Mouse (Mus musculus) retina, postnatal 1 day (tissue): Measurements from ENCODE around the gene Prdm4.

Source experiments
- DNase-seq: peaks from one replicate; pipeline ENCODE4 v3.0.0-alpha.2; 2012

Gene Prdm4

DNA sequence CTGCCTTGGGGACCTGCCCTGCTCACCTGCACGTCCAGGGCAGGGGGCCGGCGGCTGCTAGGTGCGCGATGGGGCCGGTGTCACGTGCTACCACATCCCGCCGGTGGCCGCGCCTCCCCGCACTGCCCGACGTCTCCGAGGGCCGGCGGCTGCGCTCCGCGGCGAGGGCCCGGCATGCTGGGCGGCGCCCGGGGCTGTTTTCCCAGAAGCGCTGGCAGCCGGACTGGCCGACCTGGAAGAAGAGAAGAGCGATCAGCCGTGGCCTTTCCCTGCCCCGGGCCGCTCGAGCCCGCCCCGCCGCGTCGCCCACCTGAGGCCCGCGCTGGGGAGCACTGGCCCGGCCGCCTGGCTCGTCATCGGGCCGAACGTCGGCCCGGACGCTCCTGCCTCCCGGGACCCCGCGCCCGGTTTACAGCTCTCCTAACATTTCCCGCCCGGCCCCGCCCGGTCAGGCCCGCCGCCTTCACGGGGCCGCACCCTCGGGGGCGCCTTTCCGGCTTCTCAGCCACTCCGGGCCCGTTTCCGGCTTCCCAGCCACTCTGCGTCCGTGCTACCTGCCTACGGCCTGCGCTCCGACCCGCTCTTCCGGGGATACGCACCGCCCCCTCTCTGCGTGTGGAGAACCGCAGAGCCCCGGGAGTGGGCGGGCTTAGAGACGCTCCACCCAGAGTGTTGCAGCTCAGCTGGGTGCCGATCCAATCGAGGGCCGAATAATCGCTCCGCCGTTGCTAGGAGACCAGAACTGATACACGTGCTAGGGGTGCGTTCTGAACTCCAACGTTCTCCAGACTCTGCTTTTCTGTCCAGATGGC is at the start of gene Prdm4:
Gene Prdm4, minus strand, starts transcription at position 645 of the 812 bp plus-strand sequence.
- DNase-seq: peak; percentile 99

DNA sequence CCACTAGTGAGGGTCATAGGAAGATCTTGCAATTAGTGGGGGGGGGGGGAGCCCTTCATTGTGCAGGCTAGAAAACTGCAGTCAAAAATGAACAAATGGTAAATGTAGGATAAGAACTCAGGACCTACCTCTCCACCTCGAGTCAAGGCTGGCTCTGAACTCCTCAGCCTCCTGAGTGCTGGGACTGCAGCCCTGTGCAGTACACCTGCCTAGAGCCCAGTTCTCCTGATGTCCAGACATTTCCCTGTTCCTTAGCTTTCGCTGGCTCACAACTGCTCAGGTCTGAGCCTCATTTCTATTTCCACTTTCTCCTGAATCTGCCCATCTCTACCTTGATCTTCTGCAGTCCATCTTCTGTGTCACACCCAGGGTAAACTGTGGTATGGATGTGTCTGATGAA is 49.5 kb upstream of the Prdm4 start:
- DNase-seq: no peak

DNA sequence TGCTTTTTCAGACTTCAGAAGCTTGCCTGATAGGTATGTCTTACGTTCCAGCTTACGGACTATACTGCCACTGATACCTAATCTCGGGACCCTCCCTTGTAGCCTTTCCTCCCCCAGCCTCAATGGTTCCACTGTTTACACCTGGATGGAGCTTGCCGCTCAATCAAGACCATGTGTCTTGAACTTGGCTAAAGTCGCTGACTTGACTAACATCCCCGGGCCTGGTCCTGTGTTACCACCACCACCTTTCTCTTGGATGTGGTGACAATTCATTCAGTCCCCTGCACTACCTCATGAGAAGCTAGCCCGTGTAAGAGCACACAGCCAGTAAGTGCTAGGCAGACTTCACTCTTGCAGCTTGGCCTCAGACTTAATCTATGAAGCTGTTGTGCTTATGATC is 47.4 kb upstream of the Prdm4 start:
- DNase-seq: no peak

DNA sequence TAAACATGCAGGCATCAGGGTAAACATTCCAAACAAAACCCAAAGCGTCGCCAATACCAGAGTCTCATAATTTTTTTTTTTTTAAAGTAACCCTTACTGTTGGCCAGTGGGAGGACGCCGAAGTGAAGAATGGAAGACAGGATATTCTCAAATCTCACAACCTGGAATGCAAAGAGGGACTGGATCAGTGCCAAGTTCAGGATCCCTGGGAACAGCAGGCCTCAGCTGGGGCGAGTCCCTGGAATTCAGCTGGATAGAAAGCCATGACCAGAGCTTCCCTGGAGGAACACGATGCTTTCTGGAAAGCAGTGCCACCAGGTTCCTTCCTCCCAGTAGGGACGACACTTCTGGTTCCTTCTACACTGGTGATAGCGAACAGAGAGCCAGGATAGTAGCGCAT is 46.0 kb upstream of the Prdm4 start:
- DNase-seq: no peak

DNA sequence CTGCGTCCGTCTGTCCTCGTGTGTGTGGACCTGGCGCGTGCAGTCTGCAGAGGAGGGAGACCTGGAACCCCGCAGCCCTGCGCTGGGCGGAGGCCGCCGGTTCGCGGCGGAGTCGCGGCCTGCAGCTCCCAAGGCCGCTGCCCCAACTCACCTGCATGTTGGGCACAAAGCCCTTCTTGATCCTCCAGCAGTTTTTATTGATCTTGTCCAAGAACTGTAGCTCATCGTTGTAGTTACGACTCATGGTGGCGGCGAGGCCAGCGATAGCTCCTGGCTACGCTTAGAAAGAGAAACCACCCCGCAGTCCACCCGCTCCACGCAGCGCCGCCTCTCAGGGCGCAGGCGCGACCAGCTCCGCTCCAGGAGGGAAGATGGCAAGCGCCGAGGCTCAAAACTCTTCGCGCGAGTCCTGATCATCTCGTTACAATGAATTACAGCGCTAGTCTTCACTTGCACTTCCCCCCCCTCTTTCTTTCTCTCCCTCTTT is 40.6 kb upstream of the Prdm4 start, which contains the start of gene Rtcb:
Gene Rtcb, minus strand, starts transcription at position 360 of the 487 bp plus-strand sequence.
- peak; percentile 98 for DNase-seq

DNA sequence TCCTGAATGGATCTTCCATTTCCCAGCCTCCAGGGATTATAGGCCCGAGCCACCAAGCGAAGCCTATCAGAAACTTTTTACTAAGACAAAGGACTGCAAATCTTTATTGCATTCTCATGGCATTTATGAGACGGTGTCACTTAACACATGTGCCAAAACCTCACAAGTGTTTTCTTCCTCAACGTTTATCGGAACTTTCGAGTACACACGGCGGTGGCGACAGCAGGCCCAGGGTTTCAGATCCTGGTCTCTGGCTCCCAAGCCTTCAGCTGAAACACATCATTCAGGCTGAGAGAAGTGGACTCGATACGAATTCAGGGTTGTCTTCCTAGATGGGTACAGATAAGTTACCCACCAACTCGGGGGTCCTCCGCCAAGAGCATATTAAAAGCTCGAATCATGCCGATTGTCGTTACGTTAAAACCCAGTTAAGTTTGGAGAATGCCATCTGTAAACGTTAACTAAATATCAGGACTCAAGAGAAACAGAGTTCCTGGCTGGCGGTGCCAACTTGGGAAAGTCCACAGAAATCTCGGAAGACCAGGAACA is 40.0 kb upstream of the Prdm4 start:
- DNase-seq: peak; percentile 2

DNA sequence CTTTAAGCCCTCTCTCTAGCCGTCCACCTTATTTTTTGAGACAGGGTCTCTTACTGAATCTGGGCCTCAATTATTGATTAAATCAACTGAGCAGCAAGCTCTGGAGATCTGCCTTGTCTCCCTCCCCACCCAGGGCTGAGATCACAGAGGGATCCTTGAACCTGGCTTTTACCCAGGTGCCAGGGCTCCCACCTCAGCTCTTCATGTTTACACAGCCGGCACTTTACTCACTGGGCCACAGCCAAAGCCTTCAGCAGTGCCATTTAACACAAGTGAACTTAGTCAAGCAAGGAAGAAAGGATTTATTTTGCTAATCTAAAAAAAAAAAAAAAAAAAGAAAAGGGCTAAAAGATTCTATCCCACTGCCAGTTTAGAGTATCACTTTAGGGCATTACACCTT is 37.5 kb upstream of the Prdm4 start:
- DNase-seq: no peak

DNA sequence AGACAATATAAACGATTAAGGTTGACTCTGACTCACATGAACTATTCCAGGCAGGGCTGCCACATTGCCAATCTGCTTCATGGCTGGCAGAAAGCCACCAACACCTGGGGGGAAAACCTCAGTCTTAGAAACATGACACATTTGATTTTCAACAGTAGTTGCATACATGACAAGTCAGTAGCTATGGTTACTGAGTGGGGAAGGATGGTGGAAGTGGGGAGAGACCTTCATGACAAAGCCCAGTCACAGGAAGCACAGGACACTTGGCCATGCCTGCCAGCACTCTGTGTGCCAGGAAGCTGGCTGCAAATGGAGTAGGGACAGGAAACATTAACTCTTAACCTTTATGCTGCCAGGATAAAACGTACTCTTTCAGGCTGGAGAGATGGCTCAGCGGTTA is 36.5 kb upstream of the Prdm4 start:
- DNase-seq: no peak

DNA sequence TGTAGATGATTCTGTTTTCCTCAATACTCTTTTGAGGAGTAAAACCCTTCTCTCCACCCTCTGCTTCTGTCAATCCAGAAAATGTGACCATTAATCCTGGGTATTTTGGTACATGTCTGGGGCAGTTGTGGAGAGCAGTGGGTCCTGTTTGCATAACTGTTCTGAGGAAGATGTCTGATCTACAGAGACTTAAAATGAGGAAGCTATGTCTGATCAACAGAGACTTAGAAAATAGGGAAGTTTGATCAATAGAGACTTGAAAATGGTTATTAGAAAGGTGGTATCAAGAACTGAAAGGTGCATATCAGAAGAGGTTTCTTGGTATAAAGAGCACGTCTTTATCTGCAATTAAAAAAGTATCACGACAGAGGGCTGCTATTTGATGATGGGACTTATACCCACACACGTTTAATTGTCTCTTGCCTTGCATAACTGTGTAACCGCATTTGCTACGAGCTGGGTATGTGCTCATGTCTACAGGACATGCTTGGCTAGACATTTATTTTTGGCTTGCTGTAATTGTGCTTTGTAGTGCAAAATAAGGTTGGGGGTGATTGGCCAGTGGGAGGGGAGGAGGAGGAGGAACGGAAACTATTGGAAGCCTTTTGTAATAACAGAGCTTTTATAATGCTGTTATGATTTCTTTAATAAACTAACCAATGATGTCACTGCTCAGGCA is 35.0 kb upstream of the Prdm4 start:
- DNase-seq: no peak

DNA sequence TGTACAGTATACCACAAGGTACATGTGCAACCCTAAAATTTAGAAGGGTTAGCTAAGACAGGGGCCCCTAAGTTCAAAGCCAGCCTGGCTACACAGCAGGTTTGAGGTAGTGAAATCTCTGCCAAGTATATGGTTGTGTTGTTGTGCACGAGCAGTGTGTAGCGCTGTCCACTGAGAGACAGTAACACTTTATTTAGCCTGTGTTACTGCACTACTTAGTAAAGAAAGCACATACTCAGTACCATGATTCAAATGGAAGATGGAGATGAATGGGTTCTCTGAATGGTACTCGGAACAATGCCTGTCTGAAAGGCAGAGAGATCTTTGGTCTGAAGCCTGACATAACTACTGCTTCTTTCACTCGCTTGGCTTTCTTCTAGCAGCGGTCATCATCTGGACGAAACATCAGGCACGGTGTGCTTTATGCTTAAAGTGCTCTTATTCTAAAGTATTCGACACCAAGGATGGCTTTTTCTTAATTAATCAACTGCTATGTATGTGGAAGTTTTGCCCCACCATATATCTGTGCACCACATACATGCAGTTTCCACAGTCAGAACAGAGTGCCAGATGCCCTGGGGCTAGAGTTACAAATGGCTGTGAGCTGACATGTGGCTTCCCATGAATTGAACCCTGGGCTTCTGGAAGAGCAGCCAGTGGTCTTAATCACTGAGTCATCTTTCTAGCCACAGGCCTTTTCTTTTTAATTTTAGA is 31.7 kb upstream of the Prdm4 start:
- DNase-seq: no peak

DNA sequence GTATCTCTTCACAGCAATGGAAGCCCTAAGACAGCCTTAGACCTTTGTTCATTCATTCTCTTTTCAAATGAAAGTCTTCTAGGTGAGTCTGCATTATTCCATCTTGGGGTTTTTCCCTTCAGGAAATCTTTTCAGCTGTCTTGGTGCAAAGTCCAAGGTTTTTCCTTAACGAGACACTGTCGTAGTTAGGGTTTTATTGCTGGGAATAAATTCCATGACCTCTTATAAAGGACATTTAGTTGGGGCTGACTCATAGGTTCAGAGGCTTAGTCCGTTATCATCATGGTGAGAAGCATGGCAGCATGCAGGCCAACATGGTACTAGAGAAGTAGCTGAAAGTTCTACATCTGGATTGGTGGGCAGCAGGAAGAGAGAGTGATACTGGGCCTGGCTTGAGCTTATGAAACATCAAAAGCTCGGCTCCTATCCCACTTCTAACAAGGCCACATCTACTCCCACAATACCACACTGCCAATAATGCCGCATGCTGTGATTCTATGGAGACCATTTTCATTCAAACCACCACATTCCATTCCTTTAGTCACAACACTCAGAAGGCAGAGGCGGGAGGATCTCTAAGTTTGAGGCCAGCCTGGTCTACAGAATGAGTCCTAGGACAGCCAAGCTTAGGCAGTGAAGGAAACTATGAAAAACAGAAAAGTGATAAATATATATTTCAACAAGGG is 19.5 kb upstream of the Prdm4 start:
- DNase-seq: no peak

DNA sequence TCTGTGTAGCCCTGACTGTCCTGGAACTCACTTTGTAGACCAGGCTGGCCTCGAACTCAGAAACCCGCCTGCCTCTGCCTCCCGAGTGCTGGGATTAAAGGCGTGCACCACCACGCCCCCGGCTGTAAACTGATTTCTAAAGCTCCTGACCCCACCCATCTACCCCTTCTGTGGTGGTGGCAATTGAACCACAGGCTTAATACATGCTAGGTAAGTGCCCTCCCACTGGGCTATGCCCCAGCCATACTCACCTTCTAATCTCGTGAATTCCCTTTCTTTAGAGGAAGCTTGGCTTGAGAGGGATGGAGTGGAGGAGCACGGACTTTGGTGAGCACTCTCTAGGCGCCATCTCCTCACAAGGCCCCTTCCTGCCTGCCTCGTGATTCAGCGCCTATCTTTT is 13.0 kb upstream of the Prdm4 start:
- DNase-seq: no peak

DNA sequence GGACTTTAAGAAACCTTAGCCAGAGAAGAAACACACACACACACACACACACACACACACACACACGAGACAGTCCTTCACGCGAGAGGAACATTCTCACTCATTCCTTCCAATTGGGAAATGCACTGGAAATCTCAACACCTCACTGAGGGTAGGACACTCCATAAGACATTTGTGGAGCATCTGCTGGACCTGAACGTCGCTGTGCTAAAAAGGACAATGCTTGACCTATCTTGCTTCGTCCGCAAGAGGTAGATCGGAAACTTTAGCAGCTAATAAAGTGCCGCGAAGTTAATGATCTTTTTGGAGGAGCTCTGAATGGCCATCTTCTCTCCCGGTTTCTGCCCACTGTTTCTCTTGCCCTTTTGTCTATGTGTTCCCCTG is 12.3 kb upstream of the Prdm4 start:
- peak; percentile 34 for DNase-seq

DNA sequence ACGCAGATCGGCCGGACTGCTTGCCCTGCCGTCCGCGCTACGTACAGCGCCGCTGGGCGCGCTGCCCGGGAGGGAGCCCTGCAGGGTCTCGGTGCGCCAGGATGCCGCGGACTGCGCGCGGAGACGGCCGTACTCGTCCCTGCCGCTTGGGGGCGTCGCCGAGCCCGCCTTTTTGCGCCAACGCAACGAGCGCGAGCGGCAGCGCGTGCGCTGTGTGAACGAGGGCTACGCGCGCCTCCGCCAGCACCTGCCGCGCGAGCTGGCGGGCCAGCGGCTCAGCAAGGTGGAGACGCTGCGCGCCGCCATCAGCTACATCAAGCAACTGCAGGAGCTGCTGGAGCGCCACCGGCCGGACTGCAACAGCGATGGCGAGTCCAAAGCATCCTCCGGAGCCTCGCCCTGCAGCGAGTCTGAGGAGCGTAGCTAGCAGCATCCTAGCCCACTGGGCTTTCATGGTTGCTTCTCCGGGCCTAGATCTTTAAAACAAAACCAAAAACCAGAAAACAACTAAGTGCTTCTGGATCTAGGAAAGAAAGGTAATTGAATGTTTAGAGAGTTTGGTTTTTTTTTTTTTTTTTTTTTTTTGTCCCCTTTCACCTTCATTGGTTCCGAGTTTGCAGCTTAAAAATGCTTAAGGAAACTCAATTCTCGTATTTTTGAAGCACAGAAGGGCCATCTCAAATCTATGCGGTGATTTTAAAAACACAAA is 11.7 kb upstream of the Prdm4 start:
- peak; percentile 87 for DNase-seq

DNA sequence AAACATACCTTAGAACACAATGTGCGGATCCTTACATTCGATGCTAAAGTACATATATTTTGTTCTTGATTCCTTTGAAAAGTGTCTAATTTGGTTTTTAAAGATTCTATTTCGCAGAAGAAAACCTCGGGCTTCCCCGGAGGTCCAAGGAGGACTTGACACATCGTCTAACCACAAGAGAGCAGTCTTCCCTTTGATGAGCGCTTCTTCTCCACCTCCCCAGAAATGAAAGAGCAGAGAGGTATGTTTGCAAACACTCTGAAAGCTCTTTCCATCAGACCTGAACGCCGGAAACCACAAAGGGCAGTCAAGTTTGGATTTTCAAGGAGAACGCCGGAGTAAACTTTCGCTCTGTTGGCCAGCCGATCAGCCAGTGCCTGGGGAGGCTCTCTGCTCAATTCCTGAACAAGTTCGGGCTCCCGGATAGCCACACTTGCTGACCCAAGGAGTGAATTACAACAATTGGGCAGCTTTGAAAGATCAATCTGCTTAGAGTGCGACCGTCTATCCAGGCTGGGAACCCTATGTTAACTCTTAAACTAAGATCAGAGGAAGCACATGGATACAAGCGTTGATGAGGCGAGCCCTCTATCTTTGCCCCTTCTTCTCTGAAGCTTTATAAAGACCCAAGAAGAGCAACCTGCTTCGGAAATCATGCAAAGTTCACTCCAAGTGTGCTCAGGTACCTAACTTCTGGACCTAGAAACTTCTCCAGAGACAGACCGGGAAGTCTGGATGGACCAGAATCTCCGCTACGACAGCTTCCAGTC is 10.9 kb upstream of the Prdm4 start, which contains the start of gene Ascl4:
Gene Ascl4, plus strand, starts transcription at position 6 of the 770 bp plus-strand sequence.
- no peak for DNase-seq

DNA sequence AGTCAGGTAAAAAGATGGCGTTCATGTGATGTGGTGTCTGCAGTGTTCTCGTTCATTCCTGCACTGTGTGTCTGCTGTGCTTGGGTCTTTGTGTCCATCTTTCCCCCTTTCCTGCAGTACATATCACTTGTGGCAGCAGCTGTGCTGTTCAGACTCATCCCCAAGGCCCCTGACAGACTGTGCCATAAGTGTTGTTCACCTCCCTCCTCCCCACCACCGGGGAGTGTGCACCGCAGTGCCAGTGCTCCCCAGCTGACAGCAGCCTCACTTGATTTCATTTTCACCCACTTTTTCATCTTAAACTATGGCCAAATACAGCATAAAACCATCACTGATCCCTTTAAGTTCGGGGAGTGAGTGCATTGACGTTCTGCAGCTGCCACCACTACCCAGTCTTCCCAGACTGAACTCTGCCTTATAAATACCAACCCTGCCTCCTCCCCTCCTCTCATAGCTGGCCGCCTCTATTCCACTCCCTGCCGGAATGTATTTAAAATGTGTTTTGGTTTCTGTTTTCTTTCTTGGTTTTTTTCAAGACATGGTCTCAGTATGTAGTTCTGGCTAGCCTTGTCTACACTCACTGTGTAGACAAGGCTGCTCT is 37.0 kb downstream of the Prdm4 start:
- no peak for DNase-seq

DNA sequence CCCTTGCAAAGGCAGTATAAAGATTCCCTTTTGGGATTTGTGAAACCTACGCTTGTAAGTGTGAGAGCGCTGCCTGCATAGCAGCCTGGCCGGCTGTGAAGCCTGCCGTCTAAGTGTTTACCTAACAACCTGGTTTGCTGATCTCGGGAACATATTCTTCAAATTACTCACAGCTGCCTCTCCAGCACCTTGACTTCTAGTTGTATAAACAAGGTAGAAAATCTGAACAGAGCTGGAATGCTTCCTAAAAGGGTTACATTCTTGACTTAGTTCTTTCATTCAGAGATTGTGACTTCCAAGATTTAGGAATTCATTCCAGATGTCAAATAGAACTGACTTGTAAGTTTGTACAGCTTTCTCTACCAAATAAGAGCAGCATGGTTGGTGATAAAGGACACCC is 41.1 kb downstream of the Prdm4 start:
- no peak for DNase-seq

DNA sequence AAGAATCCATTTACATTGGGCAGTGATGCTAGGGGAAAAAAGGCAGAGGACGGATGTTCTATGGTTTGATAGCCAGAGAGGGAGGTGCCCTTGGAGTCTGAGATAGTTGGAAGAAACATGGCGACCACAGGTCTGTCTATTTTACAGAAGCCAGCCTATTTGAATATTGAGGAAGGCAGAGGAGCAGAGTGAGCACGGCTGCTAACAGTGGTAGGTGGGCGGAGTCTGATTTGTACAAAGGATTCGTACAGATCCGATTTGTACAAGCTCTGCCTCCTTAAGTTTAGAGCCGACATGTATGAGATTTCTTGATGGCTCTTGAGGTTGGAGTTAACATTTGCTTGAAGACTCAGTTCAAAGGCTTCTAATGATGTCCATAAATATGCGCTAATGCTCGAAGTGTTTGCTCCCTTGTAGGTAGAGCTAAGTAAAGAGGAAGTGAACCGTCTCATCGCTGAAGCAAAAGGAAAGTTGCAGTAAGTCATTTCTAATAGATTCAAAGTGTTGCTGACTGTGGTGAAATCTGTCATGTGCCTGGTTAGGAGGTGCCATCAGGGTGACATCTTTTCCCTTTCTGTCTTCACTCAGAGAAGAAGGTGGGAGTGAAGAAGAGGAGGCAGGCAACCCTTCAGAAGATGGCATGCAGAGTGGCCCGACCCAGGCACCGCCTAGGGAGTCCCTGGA is 42.9 kb downstream of the Prdm4 start:
- no peak for DNase-seq

DNA sequence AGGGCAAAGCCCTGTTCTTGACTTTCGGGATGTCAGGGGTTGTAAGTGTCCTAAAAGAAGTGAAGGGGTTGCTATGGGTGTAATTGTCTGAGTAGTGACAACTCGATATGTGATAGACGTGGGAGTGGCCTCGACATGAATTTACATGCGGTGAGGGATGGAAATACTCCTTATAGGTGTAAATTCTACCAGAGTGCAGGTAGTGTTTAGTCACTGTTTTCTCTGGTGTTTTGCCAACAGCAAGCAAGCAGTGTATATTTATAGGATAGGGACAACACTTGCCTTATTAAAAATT is 44.5 kb downstream of the Prdm4 start:
- DNase-seq: no peak
